Mouse (Mus musculus): ENCODE data around the gene Kat7.

- TF ChIP-seq CTCF (IDR thresholded peaks at IDR 0.05; ENCODE audit: low read depth) (no peak), EP300 (IDR thresholded peaks at IDR 0.05; ENCODE audit: low read depth) (no peak)
These were observed 10.0 kb upstream of the Kat7 start for GRCm38 (mm10) chr11:95320010-95320409.
